Mouse (Mus musculus): ENCODE measurements around the gene Gpld1. TPM values are rescaled to one million over a fixed set of nuclear protein-coding genes. Genes with fewer than 3 reads are reported as not detected.

Gpld1 gene
- total RNA-seq, 2 experiments from 2014 or later = 2.0 to 2.5 TPM

GRCm38 (mm10) chr13:25022386-25022785 is 79.4 kb downstream of the Gpld1 start:
- no peak for DNase-seq

GRCm38 (mm10) chr13:25023129-25023528 is 80.2 kb downstream of the Gpld1 start:
- DNase-seq = no peak

DNA sequence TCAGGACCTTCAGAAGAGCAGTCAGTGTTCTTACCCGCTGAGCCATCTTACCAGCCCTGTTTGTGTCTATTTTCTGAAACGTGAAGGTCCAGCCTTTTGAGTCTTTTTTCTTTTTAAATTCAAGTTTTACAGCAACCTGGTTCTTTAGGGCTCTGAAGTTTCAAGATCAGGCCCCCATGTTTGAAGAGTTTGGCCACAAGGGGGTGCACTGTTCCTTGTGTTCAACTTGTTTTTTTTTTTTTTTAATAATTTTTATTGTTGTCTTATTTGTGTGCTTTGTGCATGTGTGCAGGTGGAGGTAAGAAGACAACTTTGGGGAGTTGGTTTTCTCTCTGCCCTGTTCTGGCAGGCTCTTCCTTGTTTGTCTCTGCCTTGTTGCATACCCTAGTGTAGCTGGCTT is 81.7 kb downstream of the Gpld1 start:
- peak in 1 of 2 experiments; percentile 51 for DNase-seq

DNA sequence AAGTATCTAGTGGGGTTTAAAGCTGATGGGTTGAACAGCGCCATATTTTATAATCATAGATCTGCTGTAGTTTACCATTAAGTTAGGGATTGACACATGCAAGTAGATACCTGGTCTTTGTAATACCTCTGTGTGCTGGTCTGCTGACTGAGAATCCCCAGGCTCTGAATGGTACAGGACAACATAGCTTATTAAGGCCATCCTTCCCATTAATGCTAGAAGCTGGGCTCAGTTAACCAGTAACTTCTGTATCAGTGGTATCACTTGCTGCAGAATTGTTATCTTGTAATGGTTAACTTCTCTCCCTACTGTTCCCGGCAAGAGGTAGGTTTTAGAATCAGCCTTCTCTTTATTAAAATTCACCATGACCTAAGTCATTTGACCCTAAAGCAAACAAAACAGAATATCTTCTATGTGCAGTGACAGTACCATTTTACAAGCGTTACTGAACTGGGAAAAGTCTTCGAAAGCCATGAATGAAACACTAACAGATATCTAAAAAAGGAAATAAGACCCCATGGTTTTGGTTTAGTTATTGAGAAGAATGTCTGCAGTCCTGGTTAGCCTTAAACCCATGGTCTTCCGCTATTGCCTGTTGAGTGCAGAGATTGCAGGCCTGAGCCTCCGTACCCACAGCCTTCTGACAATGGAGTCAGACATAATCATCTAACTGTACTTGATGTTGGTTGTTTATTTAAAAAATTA is 83.6 kb downstream of the Gpld1 start:
- DNase-seq = no peak

GRCm38 (mm10) chr13:25027114-25027425 is 84.1 kb downstream of the Gpld1 start:
- no peak for DNase-seq

DNA sequence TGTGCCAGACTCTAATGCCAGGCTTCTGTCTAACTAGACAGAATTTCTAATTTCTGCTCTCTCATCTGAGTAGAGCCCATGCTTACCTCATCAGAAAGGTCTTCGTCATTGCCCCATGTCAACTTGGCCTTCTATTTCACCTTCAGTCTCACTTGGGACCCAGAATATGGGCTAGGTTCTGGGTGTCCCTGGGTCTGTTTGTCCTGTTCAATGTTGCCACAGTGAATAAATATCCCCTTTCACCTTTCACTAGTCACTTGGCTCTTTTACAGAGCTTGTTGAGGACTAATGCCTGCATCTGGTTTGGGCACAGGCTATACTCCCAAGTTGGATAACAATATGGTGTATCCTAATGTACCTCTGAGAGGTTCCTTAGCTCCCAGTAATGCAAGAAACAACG is 96.5 kb downstream of the Gpld1 start:
- no peak for DNase-seq

Other genes starting within 250 kb of the Gpld1 start
- not detected for gene Armh2, start 201.9 kb upstream of the Gpld1 start, total RNA-seq (2021)
- gene Gmnn, start 181.2 kb upstream of the Gpld1 start, total RNA-seq (2021) = 10 to 100 TPM; 61.0 to 65.8 TPM
- 100 to 1,000 TPM; 132 to 137 TPM for gene BC005537, start 141.5 kb upstream of the Gpld1 start, total RNA-seq (2021)
- 100 to 1,000 TPM; 395 to 427 TPM for gene Acot13, start 111.6 kb upstream of the Gpld1 start, total RNA-seq (2021)
- 10 to 100 TPM; 13.1 TPM for gene Tdp2, start 111.5 kb upstream of the Gpld1 start, total RNA-seq (2021)
- under 1 TPM in 1 of 2 experiments, not detected in 1; 0.05 TPM for gene D130043K22Rik, start 98.0 kb upstream of the Gpld1 start, total RNA-seq (2021)
- 10 to 100 TPM; 27.9 to 28.1 TPM for gene Aldh5a1, start 5.5 kb upstream of the Gpld1 start, total RNA-seq (2021)
- gene Mrs2, start 77.2 kb downstream of the Gpld1 start, total RNA-seq (2021) = 10 to 100 TPM; 53.5 to 54.7 TPM
- gene Dcdc2a, start 112.9 kb downstream of the Gpld1 start, total RNA-seq (2021) = under 1 TPM in 1 of 2 experiments, not detected in 1; 0.05 TPM

All from heart, adult 18-20 months (tissue).